Comparison of ENCODE assay signal across 21 mouse cellular contexts in the genomic region with DNA sequence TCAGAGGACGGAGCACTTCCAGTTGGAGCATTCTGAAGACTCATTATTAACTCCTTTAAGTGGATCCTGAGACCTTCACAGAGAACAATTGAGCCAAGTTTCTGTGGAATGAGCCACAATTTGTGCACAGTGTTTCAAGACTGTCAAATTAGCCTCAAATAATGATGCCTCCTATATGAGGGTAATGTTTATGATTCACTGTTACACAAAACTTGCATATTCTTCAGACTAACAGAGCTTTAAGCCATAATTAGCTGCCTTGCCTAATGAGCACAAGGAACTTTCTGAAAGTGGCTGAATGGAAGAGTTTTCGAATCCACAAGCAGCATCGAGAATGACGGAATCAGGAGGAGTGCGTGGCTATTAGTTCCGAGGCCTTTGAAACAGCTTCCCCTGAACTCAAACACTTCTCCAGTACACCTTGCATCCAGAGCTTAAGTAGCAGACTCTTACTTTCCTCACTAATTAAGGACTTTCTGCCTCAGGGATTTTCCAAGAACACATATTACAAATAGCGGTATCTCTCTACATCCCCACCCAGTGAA.
A peak's percentile ranks its signal among the peaks of the same experiment; 100 is the strongest.
DNase-seq lines count a peak whose midpoint lies in the region; ATAC-seq and TF ChIP-seq lines count a peak whose summit lies in the region.
"Had no signal": no experiment of that assay in that cellular context is flagged by ENCODE, and none has a peak within 500 bp of the region (broad histone marks: within the 10 kb centered on the region; RNA-seq: fewer than 3 reads in every experiment).

No protein-coding gene starts in this region.

- no peaks in the 10 kb centered on the region for H3K9me3 ChIP-seq in forebrain, embryonic 11.5 days (ENCODE audit: control insufficient read depth, low read length)
- no peaks in the 10 kb centered on the region for H3K9me3 ChIP-seq in forebrain, postnatal 0 days (ENCODE audit: low read length)
- H3K9me3 ChIP-seq in midbrain, embryonic 12.5 days = no peaks in the 10 kb centered on the region
- no peaks in the 10 kb centered on the region for H3K9me3 ChIP-seq in midbrain, embryonic 14.5 days (ENCODE audit: control insufficient read depth, low read length)
- H3K9me3 ChIP-seq in forebrain, embryonic 13.5 days (replicated peaks) = no peaks in the 10 kb centered on the region
- H3K9me3 ChIP-seq: embryonic facial prominence, embryonic 13.5 days; heart, embryonic 10.5 days; hindbrain, embryonic 12.5 days had no signal

- no peak for TF ChIP-seq CTCF in forebrain, postnatal 0 days (IDR thresholded peaks at IDR 0.05; ENCODE audit: low read depth)

- DNase-seq in forebrain, embryonic 11.5 days (ENCODE audit: low spot score) = no peak
- no peak for DNase-seq in forebrain, postnatal 0 days
- no peak for DNase-seq in midbrain, embryonic 14.5 days
- DNase-seq in left cerebral cortex, adult 9 months (ENCODE audit: low spot score in 2 of 2) = no peak
- DNase-seq: adrenal gland, postnatal 25 days; cerebellum, adult 8-10 months; cerebellum, postnatal 14 days; gastrocnemius, postnatal 10 days; heart, adult 18-20 months; heart, postnatal 10 days; heart, postnatal 4 days had no signal

- no peak overlapping the region for H3K4me3 ChIP-seq in forebrain, embryonic 11.5 days (ENCODE audit: low read depth, low read length)
- no peak overlapping the region for H3K4me3 ChIP-seq in forebrain, postnatal 0 days (ENCODE audit: low read depth, low read length)
- no peak overlapping the region for H3K4me3 ChIP-seq in midbrain, embryonic 12.5 days
- H3K4me3 ChIP-seq in midbrain, embryonic 14.5 days (replicated peaks; ENCODE audit: low read depth, low read length) = no peak overlapping the region
- H3K4me3 ChIP-seq in forebrain, embryonic 13.5 days = no peak overlapping the region
- H3K4me3 ChIP-seq: embryonic facial prominence, embryonic 13.5 days; heart, embryonic 10.5 days; hindbrain, embryonic 12.5 days had no signal

- H3K27ac ChIP-seq in forebrain, embryonic 11.5 days (ENCODE audit: low read depth, low read length) = peak overlapping the region; percentile 65; the same call in 1 of the 2 replicates
- H3K27ac ChIP-seq in forebrain, postnatal 0 days (ENCODE audit: low read depth, low read length) = no peak overlapping the region
- no peak overlapping the region for H3K27ac ChIP-seq in midbrain, embryonic 12.5 days (replicated peaks)
- no peak overlapping the region for H3K27ac ChIP-seq in midbrain, embryonic 14.5 days (replicated peaks; ENCODE audit: low read depth, low read length)
- peak overlapping the region; percentile 31 for H3K27ac ChIP-seq in forebrain, embryonic 13.5 days
- H3K27ac ChIP-seq: embryonic facial prominence, embryonic 13.5 days; heart, embryonic 10.5 days; hindbrain, embryonic 12.5 days had no signal

- H3K4me2 ChIP-seq in forebrain, embryonic 11.5 days (ENCODE audit: low read depth, low read length, severe bottlenecking) = peak overlapping the region; percentile 27; the same call in 1 of the 2 replicates
- H3K4me2 ChIP-seq in forebrain, postnatal 0 days (ENCODE audit: low read depth) = no peak overlapping the region
- H3K4me2 ChIP-seq in midbrain, embryonic 12.5 days (replicated peaks) = no peak overlapping the region
- no peak overlapping the region for H3K4me2 ChIP-seq in midbrain, embryonic 14.5 days (ENCODE audit: low read length)
- H3K4me2 ChIP-seq in forebrain, embryonic 13.5 days = peak overlapping the region; percentile 8; the same call in 1 of the 2 replicates
- H3K4me2 ChIP-seq: embryonic facial prominence, embryonic 13.5 days; hindbrain, embryonic 12.5 days had no signal

- no peaks in the 10 kb centered on the region for H3K36me3 ChIP-seq in forebrain, embryonic 11.5 days (ENCODE audit: control insufficient read depth, insufficient read depth, low read length)
- no peaks in the 10 kb centered on the region for H3K36me3 ChIP-seq in forebrain, postnatal 0 days (ENCODE audit: insufficient read depth)
- no peaks in the 10 kb centered on the region for H3K36me3 ChIP-seq in midbrain, embryonic 12.5 days
- no peaks in the 10 kb centered on the region for H3K36me3 ChIP-seq in midbrain, embryonic 14.5 days (ENCODE audit: control insufficient read depth, insufficient read depth, low read length)
- no peaks in the 10 kb centered on the region for H3K36me3 ChIP-seq in forebrain, embryonic 13.5 days (ENCODE audit: poor library complexity, severe bottlenecking)
- H3K36me3 ChIP-seq: embryonic facial prominence, embryonic 13.5 days; heart, embryonic 10.5 days; hindbrain, embryonic 12.5 days had no signal

- ATAC-seq in forebrain, embryonic 11.5 days (replicated peaks; ENCODE audit: low FRiP score) = peak; percentile 80
- ATAC-seq in forebrain, postnatal 0 days = no peak
- ATAC-seq in midbrain, embryonic 12.5 days (ENCODE audit: low FRiP score, low read depth) = 0 out of 2 replicates have a peak, but pooled peaks have one; percentile 27
- no peak for ATAC-seq in midbrain, embryonic 14.5 days (ENCODE audit: low FRiP score, low TSS enrichment)
- peak; percentile 69; the same call in 1 of the 2 replicates for ATAC-seq in forebrain, embryonic 13.5 days
- ATAC-seq: activated CD4-positive, CD25-positive, alpha-beta regulatory T cell, adult 4 months; hindbrain, embryonic 16.5 days; inflammation-experienced regulatory T-cells, adult 6 months; Patski had no signal

- 23% methylated on average over 7 of the region's 7 CpGs for WGBS in forebrain, embryonic 11.5 days
- 24% methylated on average over 7 of the region's 7 CpGs for WGBS in forebrain, postnatal 0 days
- WGBS in midbrain, embryonic 12.5 days = 32% methylated on average over 7 of the region's 7 CpGs
- WGBS in midbrain, embryonic 14.5 days = 38% methylated on average over 7 of the region's 7 CpGs
- WGBS in forebrain, embryonic 13.5 days = 14% methylated on average over 7 of the region's 7 CpGs

- no peaks in the 10 kb centered on the region for H3K27me3 ChIP-seq in forebrain, embryonic 11.5 days (ENCODE audit: control insufficient read depth, insufficient read depth, low read length)
- no peaks in the 10 kb centered on the region for H3K27me3 ChIP-seq in forebrain, postnatal 0 days (ENCODE audit: insufficient read depth, low read length)
- peaks cover 9% of the 10 kb centered on the region; the same call in 1 of the 2 replicates for H3K27me3 ChIP-seq in midbrain, embryonic 12.5 days
- H3K27me3 ChIP-seq in midbrain, embryonic 14.5 days (ENCODE audit: control insufficient read depth, insufficient read depth, low read length) = no peaks in the 10 kb centered on the region
- H3K27me3 ChIP-seq in forebrain, embryonic 13.5 days = no peaks in the 10 kb centered on the region; the same call in 1 of the 2 replicates
- H3K27me3 ChIP-seq: CH12.LX; embryonic facial prominence, embryonic 13.5 days; hindbrain, embryonic 12.5 days; Patski had no signal

- H3K9ac ChIP-seq in forebrain, embryonic 11.5 days (ENCODE audit: low read length) = no peak overlapping the region
- H3K9ac ChIP-seq in forebrain, postnatal 0 days = no peak overlapping the region
- H3K9ac ChIP-seq in midbrain, embryonic 12.5 days (replicated peaks) = no peak overlapping the region
- H3K9ac ChIP-seq in midbrain, embryonic 14.5 days (replicated peaks; ENCODE audit: low read length) = no peak overlapping the region
- H3K9ac ChIP-seq in forebrain, embryonic 13.5 days = no peak overlapping the region
- H3K9ac ChIP-seq: embryonic facial prominence, embryonic 13.5 days; hindbrain, embryonic 12.5 days had no signal

- peaks cover 13% of the 10 kb centered on the region for H3K4me1 ChIP-seq in forebrain, embryonic 11.5 days (replicated peaks; ENCODE audit: control insufficient read depth, insufficient read depth, low read length)
- H3K4me1 ChIP-seq in forebrain, postnatal 0 days (ENCODE audit: insufficient read depth) = no peaks in the 10 kb centered on the region
- H3K4me1 ChIP-seq in midbrain, embryonic 12.5 days = peaks cover 26% of the 10 kb centered on the region
- H3K4me1 ChIP-seq in midbrain, embryonic 14.5 days (ENCODE audit: control insufficient read depth, insufficient read depth, low read length) = peaks cover 20% of the 10 kb centered on the region
- peaks cover 30% of the 10 kb centered on the region for H3K4me1 ChIP-seq in forebrain, embryonic 13.5 days

Comparison
In these comparisons a context has a peak if more than half of its experiments do, and no peak if none do; other contexts are left out.
1. ATAC-seq: peak in forebrain, embryonic 11.5 days (single experiment), midbrain, embryonic 12.5 days (single experiment) and forebrain, embryonic 13.5 days (single experiment); none in forebrain, postnatal 0 days (single experiment) and midbrain, embryonic 14.5 days (single experiment).
2. H3K27ac ChIP-seq: peak in forebrain, embryonic 11.5 days (single experiment) and forebrain, embryonic 13.5 days (single experiment); none in forebrain, postnatal 0 days (single experiment), midbrain, embryonic 12.5 days (single experiment) and midbrain, embryonic 14.5 days (single experiment).
3. H3K4me2 ChIP-seq: peak in forebrain, embryonic 11.5 days (single experiment) and forebrain, embryonic 13.5 days (single experiment); none in forebrain, postnatal 0 days (single experiment), midbrain, embryonic 12.5 days (single experiment) and midbrain, embryonic 14.5 days (single experiment).